ENCODE assay signal across 8 mouse cellular contexts in genomic region chr10:128459409-128460269, GRCm38 (mm10). TPM values are rescaled to one million over a fixed set of nuclear protein-coding genes. Genes with fewer than 3 reads are reported as not detected.
A peak's percentile ranks its signal among the peaks of the same experiment; 100 is the strongest.
DNase-seq lines count a peak whose midpoint lies in the region; ATAC-seq and TF ChIP-seq lines count a peak whose summit lies in the region.

No protein-coding gene starts in this region.

- peaks cover 35% of the 10 kb centered on the region for H3K27me3 ChIP-seq in hindbrain, embryonic 10.5 days (ENCODE audit: insufficient read depth, poor library complexity, severe bottlenecking)
- no peaks in the 10 kb centered on the region for H3K27me3 ChIP-seq in limb, embryonic 12.5 days
- no peaks in the 10 kb centered on the region for H3K27me3 ChIP-seq in midbrain, embryonic 14.5 days (ENCODE audit: control insufficient read depth, insufficient read depth, low read length)
- H3K27me3 ChIP-seq in splenic B cell, adult 2 months (ENCODE audit: control insufficient read depth, insufficient read depth, low read length, poor library complexity, severe bottlenecking), result no peaks in the 10 kb centered on the region

- H3K9ac ChIP-seq in limb, embryonic 12.5 days (replicated peaks), result peak overlapping the region; percentile 97
- peak overlapping the region; percentile 99 for H3K9ac ChIP-seq in midbrain, embryonic 14.5 days (replicated peaks; ENCODE audit: low read length)

- peak overlapping the region; percentile 87 for H3K4me2 ChIP-seq in limb, embryonic 12.5 days
- H3K4me2 ChIP-seq in midbrain, embryonic 14.5 days (ENCODE audit: low read length), result peak overlapping the region; percentile 93

- 1% methylated on average over 51 of the region's 67 CpGs for WGBS in hindbrain, embryonic 10.5 days
- WGBS in limb, embryonic 12.5 days, result under 1% methylated on average over 37 of the region's 67 CpGs
- under 1% methylated on average over 37 of the region's 67 CpGs for WGBS in midbrain, embryonic 14.5 days

- no peaks in the 10 kb centered on the region for H3K9me3 ChIP-seq in hindbrain, embryonic 10.5 days
- H3K9me3 ChIP-seq in limb, embryonic 12.5 days, result no peaks in the 10 kb centered on the region
- no peaks in the 10 kb centered on the region for H3K9me3 ChIP-seq in midbrain, embryonic 14.5 days (ENCODE audit: control insufficient read depth, low read length)

- ATAC-seq in erythroblast, adult 5-6 weeks (replicated peaks; ENCODE audit: low FRiP score, poor library complexity, severe bottlenecking), result peak; percentile 18; the same call in 1 of the 2 replicates
- ATAC-seq in limb, embryonic 12.5 days (ENCODE audit: insufficient number of reproducible peaks, insufficient read depth, low FRiP score, low TSS enrichment, low read depth), result peak; percentile 18
- ATAC-seq in midbrain, embryonic 14.5 days (ENCODE audit: low FRiP score, low TSS enrichment), result peak; percentile 49

- H3K4me1 ChIP-seq in hindbrain, embryonic 10.5 days (replicated peaks), result peaks cover 15% of the 10 kb centered on the region
- H3K4me1 ChIP-seq in limb, embryonic 12.5 days (replicated peaks), result peaks cover 14% of the 10 kb centered on the region
- H3K4me1 ChIP-seq in midbrain, embryonic 14.5 days (ENCODE audit: control insufficient read depth, insufficient read depth, low read length), result peaks cover 11% of the 10 kb centered on the region

- TF ChIP-seq POLR2A in brain, embryonic 14.5 days (IDR thresholded peaks at IDR 0.05; ENCODE audit: borderline replicate concordance, extremely low read depth, insufficient read depth, insufficient read length, poor library complexity, severe bottlenecking), result 0 out of 2 replicates have a peak, but pooled peaks have one; percentile 10

- H3K27ac ChIP-seq in hindbrain, embryonic 10.5 days, result peak overlapping the region; percentile 98
- H3K27ac ChIP-seq in limb, embryonic 12.5 days, result peak overlapping the region; percentile 94
- peak overlapping the region; percentile 97 for H3K27ac ChIP-seq in midbrain, embryonic 14.5 days (replicated peaks; ENCODE audit: low read depth, low read length)

- TF ChIP-seq CTCF in brain, embryonic 14.5 days (IDR thresholded peaks at IDR 0.05; ENCODE audit: borderline replicate concordance, extremely low read depth, insufficient read depth, insufficient read length), result no peak

- DNase-seq in adrenal gland, postnatal 10 days, result peak; percentile 49
- no peak for DNase-seq in adrenal gland, adult 2 months
- peak; percentile 74 for DNase-seq in brain, embryonic 14.5 days (ENCODE audit: low read depth)
- DNase-seq in hindbrain, embryonic 10.5 days (ENCODE audit: low spot score), result peak; percentile 65
- peak; percentile 73 for DNase-seq in midbrain, embryonic 14.5 days
- DNase-seq in splenic B cell, adult 2 months (ENCODE audit: low read depth, low spot score), result peak; percentile 53

- H3K4me3 ChIP-seq in hindbrain, embryonic 10.5 days, result peak overlapping the region; percentile 95
- peak overlapping the region; percentile 95 for H3K4me3 ChIP-seq in limb, embryonic 12.5 days (replicated peaks)
- H3K4me3 ChIP-seq in midbrain, embryonic 14.5 days (replicated peaks; ENCODE audit: low read depth, low read length), result peak overlapping the region; percentile 90

- H3K36me3 ChIP-seq in hindbrain, embryonic 10.5 days, result peaks cover 38% of the 10 kb centered on the region
- H3K36me3 ChIP-seq in limb, embryonic 12.5 days, result peaks cover 39% of the 10 kb centered on the region
- peaks cover 38% of the 10 kb centered on the region for H3K36me3 ChIP-seq in midbrain, embryonic 14.5 days (ENCODE audit: control insufficient read depth, insufficient read depth, low read length)
- H3K36me3 ChIP-seq in splenic B cell, adult 2 months (ENCODE audit: control insufficient read depth, insufficient read depth, low read length, poor library complexity, severe bottlenecking), result peaks cover 4% of the 10 kb centered on the region

RNA-seq across cellular contexts. Expression of gene Smarcc2, which starts 0.6 kb away (rescaled TPM):
- total RNA-seq in adrenal gland, postnatal 10 days (2021), result 100 to 1,000 TPM in 1 of 2 experiments, 10 to 100 TPM in 1; 94.1 to 123 TPM
- total RNA-seq in adrenal gland, adult 2 months (2021), result 100 to 1,000 TPM; 120 to 128 TPM
- polyA plus RNA-seq in adrenal gland, adult 2 months (2012; rRNA removed), result 129 and 130 TPM in 2 replicates
- polyA plus RNA-seq in brain, embryonic 14.5 days (2012; rRNA removed), result 377 and 390 TPM in 2 replicates
- 22.1 and 31.6 TPM in 2 replicates for total RNA-seq in erythroblast, adult 5-6 weeks (2015; ENCODE audit: low replicate concordance)
- 29.0 and 34.7 TPM in 2 replicates for total RNA-seq in erythroblast, adult 5-6 weeks (2017; ENCODE audit: low replicate concordance)
- polyA plus RNA-seq in hindbrain, embryonic 10.5 days (2016; fragmentation: Nextera tagmentation; extraction: Ambion mirVana), result 72.2 and 106 TPM in 2 replicates
- polyA plus RNA-seq in limb, embryonic 12.5 days (2016; fragmentation: Nextera tagmentation; extraction: Ambion mirVana), result 105 and 120 TPM in 2 replicates
- 172 and 229 TPM in 2 replicates for polyA plus RNA-seq in midbrain, embryonic 14.5 days (2014; fragmentation: Nextera tagmentation; extraction: Ambion mirVana)

RNA-seq across cellular contexts. Expression of gene Myl6, which starts 34.3 kb away (rescaled TPM):
- 100 to 1,000 TPM; 739 to 765 TPM for total RNA-seq in adrenal gland, postnatal 10 days (2021)
- total RNA-seq in adrenal gland, adult 2 months (2021), result 100 to 1,000 TPM; 786 to 985 TPM
- 324 and 445 TPM in 2 replicates for polyA plus RNA-seq in adrenal gland, adult 2 months (2012; rRNA removed)
- 1,007 and 1,045 TPM in 2 replicates for polyA plus RNA-seq in brain, embryonic 14.5 days (2012; rRNA removed)
- 410 and 475 TPM in 2 replicates for total RNA-seq in erythroblast, adult 5-6 weeks (2015; ENCODE audit: low replicate concordance)
- 558 TPM in 2 replicates for total RNA-seq in erythroblast, adult 5-6 weeks (2017; ENCODE audit: low replicate concordance)
- 866 and 958 TPM in 2 replicates for polyA plus RNA-seq in hindbrain, embryonic 10.5 days (2016; fragmentation: Nextera tagmentation; extraction: Ambion mirVana)
- 827 and 868 TPM in 2 replicates for polyA plus RNA-seq in limb, embryonic 12.5 days (2016; fragmentation: Nextera tagmentation; extraction: Ambion mirVana)
- polyA plus RNA-seq in midbrain, embryonic 14.5 days (2014; fragmentation: Nextera tagmentation; extraction: Ambion mirVana), result 750 and 787 TPM in 2 replicates

RNA-seq across cellular contexts. Expression of gene Myl6b, which starts 38.8 kb away (rescaled TPM):
- 10 to 100 TPM; 10.9 to 17.3 TPM for total RNA-seq in adrenal gland, postnatal 10 days (2021)
- 1 to 10 TPM; 6.2 to 8.3 TPM for total RNA-seq in adrenal gland, adult 2 months (2021)
- polyA plus RNA-seq in adrenal gland, adult 2 months (2012; rRNA removed), result 5.1 and 5.7 TPM in 2 replicates
- 31.6 and 36.4 TPM in 2 replicates for polyA plus RNA-seq in brain, embryonic 14.5 days (2012; rRNA removed)
- 5.4 TPM in 1 of 2 replicates, not detected in the other for total RNA-seq in erythroblast, adult 5-6 weeks (2015; ENCODE audit: low replicate concordance)
- total RNA-seq in erythroblast, adult 5-6 weeks (2017; ENCODE audit: low replicate concordance), result 0.85 TPM in 1 of 2 replicates, not detected in the other
- polyA plus RNA-seq in hindbrain, embryonic 10.5 days (2016; fragmentation: Nextera tagmentation; extraction: Ambion mirVana), result 2.8 TPM in 2 replicates
- 3.2 and 3.4 TPM in 2 replicates for polyA plus RNA-seq in limb, embryonic 12.5 days (2016; fragmentation: Nextera tagmentation; extraction: Ambion mirVana)
- polyA plus RNA-seq in midbrain, embryonic 14.5 days (2014; fragmentation: Nextera tagmentation; extraction: Ambion mirVana), result 5.3 and 6.8 TPM in 2 replicates

RNA-seq across cellular contexts. Expression of gene Rnf41, which starts 48.2 kb away (rescaled TPM):
- total RNA-seq in adrenal gland, postnatal 10 days (2021), result 10 to 100 TPM; 37.4 TPM
- total RNA-seq in adrenal gland, adult 2 months (2021), result 10 to 100 TPM; 39.1 to 41.7 TPM
- polyA plus RNA-seq in adrenal gland, adult 2 months (2012; rRNA removed), result 24.4 and 28.4 TPM in 2 replicates
- polyA plus RNA-seq in brain, embryonic 14.5 days (2012; rRNA removed), result 73.9 and 76.9 TPM in 2 replicates
- total RNA-seq in erythroblast, adult 5-6 weeks (2015; ENCODE audit: low replicate concordance), result 2.9 and 4.6 TPM in 2 replicates
- total RNA-seq in erythroblast, adult 5-6 weeks (2017; ENCODE audit: low replicate concordance), result 2.9 and 3.3 TPM in 2 replicates
- polyA plus RNA-seq in hindbrain, embryonic 10.5 days (2016; fragmentation: Nextera tagmentation; extraction: Ambion mirVana), result 46.7 and 48.0 TPM in 2 replicates
- polyA plus RNA-seq in limb, embryonic 12.5 days (2016; fragmentation: Nextera tagmentation; extraction: Ambion mirVana), result 42.5 TPM in 2 replicates
- polyA plus RNA-seq in midbrain, embryonic 14.5 days (2014; fragmentation: Nextera tagmentation; extraction: Ambion mirVana), result 80.3 and 96.2 TPM in 2 replicates

RNA-seq across cellular contexts. Expression of gene Nabp2, which starts 48.3 kb away (rescaled TPM):
- 10 to 100 TPM; 58.0 to 59.9 TPM for total RNA-seq in adrenal gland, postnatal 10 days (2021)
- 10 to 100 TPM; 79.3 to 93.8 TPM for total RNA-seq in adrenal gland, adult 2 months (2021)
- 21.3 and 22.2 TPM in 2 replicates for polyA plus RNA-seq in adrenal gland, adult 2 months (2012; rRNA removed)
- polyA plus RNA-seq in brain, embryonic 14.5 days (2012; rRNA removed), result 96.8 and 102 TPM in 2 replicates
- 11.1 and 20.1 TPM in 2 replicates for total RNA-seq in erythroblast, adult 5-6 weeks (2015; ENCODE audit: low replicate concordance)
- 7.4 and 15.2 TPM in 2 replicates for total RNA-seq in erythroblast, adult 5-6 weeks (2017; ENCODE audit: low replicate concordance)
- 144 and 147 TPM in 2 replicates for polyA plus RNA-seq in hindbrain, embryonic 10.5 days (2016; fragmentation: Nextera tagmentation; extraction: Ambion mirVana)
- 65.1 and 65.2 TPM in 2 replicates for polyA plus RNA-seq in limb, embryonic 12.5 days (2016; fragmentation: Nextera tagmentation; extraction: Ambion mirVana)
- 142 and 144 TPM in 2 replicates for polyA plus RNA-seq in midbrain, embryonic 14.5 days (2014; fragmentation: Nextera tagmentation; extraction: Ambion mirVana)
